Mouse (Mus musculus) lung, postnatal 10 days (tissue): Measurements from ENCODE around the gene Smg7.

ENCODE experiments used
- DNase-seq: peaks from one replicate; pipeline ENCODE4 v3.0.0; 2021

The Smg7 gene

GRCm38 (mm10) chr1:152838841-152839240, 63.6 kb downstream of the Smg7 start:
- DNase-seq, result no peak

GRCm38 (mm10) chr1:152838026-152838702, 64.3 kb downstream of the Smg7 start:
- DNase-seq, result no peak

- no peak for DNase-seq
Observed at GRCm38 (mm10) chr1:152835061-152835460, 67.4 kb downstream of the Smg7 start.

- DNase-seq, result no peak
Observed at GRCm38 (mm10) chr1:152832316-152832715, 70.1 kb downstream of the Smg7 start.

- DNase-seq, result no peak
Observed at GRCm38 (mm10) chr1:152831619-152832018, 70.8 kb downstream of the Smg7 start.

GRCm38 (mm10) chr1:152831003-152831402, 71.4 kb downstream of the Smg7 start:
- DNase-seq, result no peak

- DNase-seq, result no peak
Observed at GRCm38 (mm10) chr1:152830054-152830453, 72.4 kb downstream of the Smg7 start.

- no peak for DNase-seq
Observed at GRCm38 (mm10) chr1:152828637-152829355, 73.7 kb downstream of the Smg7 start.

GRCm38 (mm10) chr1:152828168-152828567, 74.3 kb downstream of the Smg7 start:
- DNase-seq, result no peak

GRCm38 (mm10) chr1:152826446-152826845, 76.0 kb downstream of the Smg7 start:
- DNase-seq, result no peak

GRCm38 (mm10) chr1:152824206-152824605, 78.2 kb downstream of the Smg7 start:
- DNase-seq, result no peak

- DNase-seq, result no peak
Observed at GRCm38 (mm10) chr1:152821746-152822145, 80.7 kb downstream of the Smg7 start.

GRCm38 (mm10) chr1:152820911-152821695, 81.3 kb downstream of the Smg7 start:
- DNase-seq, result no peak

- DNase-seq, result no peak
Observed at GRCm38 (mm10) chr1:152819558-152819957, 82.9 kb downstream of the Smg7 start.

- peak; percentile 49 for DNase-seq
Observed at GRCm38 (mm10) chr1:152817794-152818193, 84.7 kb downstream of the Smg7 start.

GRCm38 (mm10) chr1:152817027-152817769, 85.2 kb downstream of the Smg7 start:
- no peak for DNase-seq

- peak; percentile 79 for DNase-seq
Observed at GRCm38 (mm10) chr1:152815265-152815701, 87.2 kb downstream of the Smg7 start.

- DNase-seq, result no peak
Observed at GRCm38 (mm10) chr1:152810533-152811439, 91.7 kb downstream of the Smg7 start.

GRCm38 (mm10) chr1:152809541-152810252, 92.7 kb downstream of the Smg7 start:
- peak; percentile 23 for DNase-seq

- no peak for DNase-seq
Observed at GRCm38 (mm10) chr1:152808392-152808680, 94.1 kb downstream of the Smg7 start.
